Mouse (Mus musculus) ES-E14 (cell line): ENCODE results near the gene Nsun4.

Experiments
- CHD2 ChIP-seq: IDR thresholded peaks from 2 replicates; pipeline ENCODE4 v1.6.1; 2014; ENCODE audit warnings: mild to moderate bottlenecking, low read depth, low read length, inconsistent platforms
- HCFC1 ChIP-seq: IDR thresholded peaks from 2 replicates; pipeline ENCODE4 v1.6.1; 2012; ENCODE audit warnings: low read length, inconsistent platforms, borderline replicate concordance; ENCODE audit not compliant: insufficient read depth
- MAFK ChIP-seq: IDR thresholded peaks from 2 replicates; pipeline ENCODE4 v1.6.1; 2014; ENCODE audit warnings: mild to moderate bottlenecking, low read depth, low read length, inconsistent platforms; ENCODE audit not compliant: insufficient read depth
- ZNF384 ChIP-seq: IDR thresholded peaks from 2 replicates; pipeline ENCODE4 v1.6.1; 2012; ENCODE audit warnings: low read depth, low read length, inconsistent platforms

GRCm38 (mm10) chr4:115984967-115985366 lies 68.7 kb downstream of the Nsun4 start:
- TF ChIP-seq MAFK, result no peak
- no peak for TF ChIP-seq CHD2
- TF ChIP-seq ZNF384, result no peak
- TF ChIP-seq HCFC1, result no peak
